Mouse (Mus musculus) T-helper 17 cell (primary cell): Measurements from ENCODE around the gene Lzic.
"Not testable (repeated sequence)": the region's sequence is repeated elsewhere in the genome, so short reads cannot be mapped to it uniquely, and the experiment has no call there.

Experiments used
- in situ Hi-C, 2 experiments: fragments of 300-600 bp; cut with MboI, MseI; formaldehyde crosslinking; loops; 1 replicate in 1 of 2; 2 replicates in 1 of 2; pipeline ENCODE4 v1.15.1; 2025; ENCODE audit warnings: high pct_unique_total_duplicates in 2 of 2

Lzic gene

DNA sequence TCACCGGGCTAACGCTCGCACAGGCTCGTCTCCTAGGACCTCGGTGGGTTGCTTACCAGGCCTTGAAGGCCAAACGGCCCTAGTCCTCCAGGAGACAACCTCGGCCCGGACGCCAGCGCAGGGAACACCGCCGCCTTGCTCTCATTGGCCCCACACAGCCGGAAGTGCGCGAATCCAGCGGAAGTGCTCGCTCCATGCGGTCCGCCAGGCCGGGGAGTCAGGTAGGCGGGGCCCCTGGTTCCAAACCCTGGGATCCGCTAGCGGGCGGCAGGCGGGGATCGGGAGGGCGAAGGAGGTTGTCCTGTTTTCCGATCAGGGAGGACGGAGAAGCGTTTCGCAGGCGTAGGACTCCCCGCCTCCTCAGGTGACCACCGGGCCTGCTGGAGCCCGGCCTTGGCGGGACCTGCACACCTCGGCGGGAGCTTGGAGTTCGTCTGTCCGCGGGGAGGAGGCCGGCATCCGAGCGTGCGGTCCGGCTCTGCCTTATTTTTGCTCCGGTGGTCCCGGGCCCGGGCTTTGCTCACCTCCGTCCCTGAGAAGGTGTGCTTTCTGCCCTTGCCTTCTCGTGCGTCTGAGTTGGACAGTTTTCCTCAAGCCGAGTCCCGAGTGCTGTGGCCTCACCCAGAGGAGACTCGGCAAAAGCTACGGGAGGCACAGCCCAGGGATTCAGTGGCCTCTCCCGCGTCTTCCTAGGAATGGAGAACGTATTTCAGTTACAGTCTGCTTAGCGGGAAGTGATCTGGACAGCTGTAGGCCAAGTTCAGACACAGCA lies at the start of gene Lzic, which contains the start of gene Nmnat1:
Lzic (plus strand) TSS at position 177 of the 772 bp plus-strand sequence.
Nmnat1 (minus strand) TSS at position 150 of the 772 bp plus-strand sequence.
- in situ Hi-C loops: no loop called here

GRCm38 (mm10) chr4:149440576-149440975 lies 44.5 kb upstream of the Lzic start:
- in situ Hi-C loops: no loop called here

GRCm38 (mm10) chr4:149442436-149442835 lies 42.6 kb upstream of the Lzic start:
- in situ Hi-C loops: no loop called here

GRCm38 (mm10) chr4:149444465-149444864 lies 40.6 kb upstream of the Lzic start:
- in situ Hi-C loops: no loop called here

GRCm38 (mm10) chr4:149444964-149445701 lies 39.9 kb upstream of the Lzic start:
- in situ Hi-C loops: loop anchor here in 1 of 2 experiments (5.0 kb wide), 1 partner anchor 72 kb away; the partner anchor contains the start of gene Ctnnbip1

- in situ Hi-C loops: loop anchor here in 1 of 2 experiments (5.0 kb wide), 1 partner anchor 71 kb away; the partner anchor contains the start of gene Ctnnbip1
These were observed 39.2 kb upstream of the Lzic start for GRCm38 (mm10) chr4:149445868-149446267.

DNA sequence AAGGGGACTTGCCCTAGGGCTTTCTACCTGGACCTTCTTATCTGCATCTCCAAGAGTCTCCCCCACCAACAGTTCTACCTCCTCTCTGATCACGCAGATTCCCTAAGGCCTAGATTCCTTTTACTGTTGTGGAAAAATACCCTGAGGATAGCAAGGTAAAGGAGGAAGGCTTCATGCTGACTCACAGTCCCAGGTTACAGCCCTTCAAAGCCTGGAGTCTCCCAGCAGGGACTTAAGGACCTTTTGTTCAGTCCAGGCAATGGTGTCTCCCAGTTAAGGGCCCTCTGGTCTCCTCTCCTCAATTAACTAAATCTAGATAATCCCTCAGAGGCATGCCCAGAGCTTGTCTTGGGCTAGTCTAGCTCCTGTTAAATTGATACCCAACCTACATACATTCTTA lies 38.7 kb upstream of the Lzic start:
- in situ Hi-C loops: loop anchor here in 1 of 2 experiments (5.0 kb wide), 1 partner anchor 71 kb away; the partner anchor contains the start of gene Ctnnbip1

- in situ Hi-C loops: no loop called here
These were observed 34.4 kb upstream of the Lzic start for GRCm38 (mm10) chr4:149450636-149451035.

DNA sequence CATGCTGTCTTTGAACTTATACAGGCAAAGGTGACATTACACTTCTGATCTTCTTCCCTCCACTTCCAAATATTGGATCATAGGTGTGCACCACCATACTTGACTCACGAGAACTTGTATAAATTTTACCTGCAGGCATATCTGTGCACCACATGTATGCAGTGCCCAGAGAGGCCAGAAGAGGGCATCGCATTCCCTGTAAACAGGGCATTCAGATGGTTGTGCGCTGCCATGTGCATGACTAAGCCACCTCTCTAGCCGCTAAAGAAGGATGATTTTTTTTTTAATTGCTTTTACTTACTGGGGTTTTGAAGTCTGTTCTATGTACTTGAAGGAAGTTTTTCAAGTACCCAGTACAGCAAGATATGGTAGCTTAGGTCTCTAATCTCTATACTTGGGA lies 31.4 kb upstream of the Lzic start:
- in situ Hi-C loops: no loop called here

GRCm38 (mm10) chr4:149454263-149454662 lies 30.8 kb upstream of the Lzic start:
- in situ Hi-C loops: no loop called here

- in situ Hi-C loops: loop anchor here (5.0 kb wide), 1 partner anchor 92 kb away; no protein-coding TSS in a partner anchor
These were observed 30.1 kb upstream of the Lzic start, which contains the start of gene Rbp7 for GRCm38 (mm10) chr4:149454879-149455278. TSS of gene Rbp7 (minus strand) at chr4:149454978.

- in situ Hi-C loops: loop anchor here (5.0 kb wide), 1 partner anchor 90 kb away; no protein-coding TSS in a partner anchor
These were observed 27.9 kb upstream of the Lzic start for GRCm38 (mm10) chr4:149457163-149457562.

DNA sequence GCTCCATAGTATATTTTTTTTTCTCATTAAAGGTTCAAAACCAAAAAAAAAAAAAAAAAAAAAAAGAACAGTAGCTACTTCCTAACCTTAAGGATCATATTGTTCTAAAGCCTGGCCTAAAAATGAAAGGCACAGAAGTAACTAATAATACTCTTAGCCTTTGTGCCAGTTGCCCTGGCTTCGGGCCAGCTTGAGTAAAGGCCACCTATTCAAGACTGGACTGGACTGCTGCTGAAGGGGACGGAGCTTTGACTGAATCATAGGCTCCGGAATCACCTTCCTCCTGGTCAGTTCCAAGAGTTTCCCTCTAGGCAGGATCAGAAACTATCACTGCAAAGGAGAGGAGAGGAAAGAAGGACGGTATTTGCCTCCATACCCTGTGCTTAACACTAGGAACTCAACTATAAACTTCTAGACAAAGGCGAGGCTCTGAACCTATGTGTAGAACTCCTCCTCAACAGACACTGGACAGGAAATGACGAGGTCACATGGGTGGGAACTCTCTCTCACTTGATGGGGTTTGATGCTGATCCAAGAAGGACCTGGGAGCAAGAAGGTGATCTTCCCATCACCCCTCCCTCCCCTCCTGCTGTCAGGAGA lies 27.1 kb upstream of the Lzic start:
- in situ Hi-C loops: loop anchor here (5.0 kb wide), 1 partner anchor 89 kb away; no protein-coding TSS in a partner anchor

- in situ Hi-C loops: loop anchor here (5.0 kb wide), 1 partner anchor 89 kb away; no protein-coding TSS in a partner anchor
These were observed 26.5 kb upstream of the Lzic start for GRCm38 (mm10) chr4:149458526-149458925.

DNA sequence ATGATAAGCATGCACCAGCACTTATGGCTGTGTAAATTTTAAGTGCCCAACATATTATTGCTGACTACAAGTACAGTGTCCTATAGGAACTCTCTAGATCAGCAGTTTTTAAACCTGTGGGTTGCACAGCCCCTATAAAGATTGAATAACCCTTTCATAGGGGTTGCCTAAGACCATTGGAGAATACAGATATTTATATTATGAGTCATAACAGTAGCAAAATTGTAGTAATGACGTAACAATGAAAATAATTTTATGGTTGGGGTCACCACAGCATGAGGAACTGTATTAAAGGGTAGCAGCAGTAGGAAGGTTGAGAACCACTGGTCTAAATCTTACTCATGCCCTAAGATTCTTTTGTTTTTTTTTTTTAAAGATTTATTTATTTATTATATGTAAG lies 25.6 kb upstream of the Lzic start:
- in situ Hi-C loops: loop anchor here (5.0 kb wide), 1 partner anchor 88 kb away; no protein-coding TSS in a partner anchor

DNA sequence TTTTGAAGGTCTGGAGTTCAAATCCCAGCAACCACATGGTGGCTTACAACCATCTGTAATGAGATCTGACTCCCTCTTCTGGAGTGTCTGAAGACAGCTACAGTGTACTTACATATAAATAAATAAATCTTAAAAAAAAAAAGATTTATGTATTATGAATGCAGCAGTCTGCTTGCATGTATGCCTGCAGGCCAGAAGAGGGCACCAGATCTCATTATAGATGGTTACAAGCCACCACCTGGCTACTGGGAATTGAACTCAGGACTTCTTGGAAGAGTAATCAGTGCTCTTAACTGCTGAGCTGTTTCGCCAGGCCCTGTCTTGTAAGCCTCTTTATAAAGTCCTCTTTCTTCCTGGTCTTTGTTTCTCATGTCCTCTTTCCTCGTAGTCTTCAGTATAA lies 24.6 kb upstream of the Lzic start:
- in situ Hi-C loops: not testable (repeated sequence)

GRCm38 (mm10) chr4:149461579-149462304 lies 23.3 kb upstream of the Lzic start:
- in situ Hi-C loops: no loop called here

GRCm38 (mm10) chr4:149462305-149462971 lies 22.6 kb upstream of the Lzic start:
- in situ Hi-C loops: no loop called here

- in situ Hi-C loops: no loop called here
These were observed 21.5 kb upstream of the Lzic start for GRCm38 (mm10) chr4:149463435-149463950.

GRCm38 (mm10) chr4:149469557-149469956 lies 15.5 kb upstream of the Lzic start:
- in situ Hi-C loops: no loop called here
